ENCODE assay signal across 8 mouse cellular contexts in the genomic region with DNA sequence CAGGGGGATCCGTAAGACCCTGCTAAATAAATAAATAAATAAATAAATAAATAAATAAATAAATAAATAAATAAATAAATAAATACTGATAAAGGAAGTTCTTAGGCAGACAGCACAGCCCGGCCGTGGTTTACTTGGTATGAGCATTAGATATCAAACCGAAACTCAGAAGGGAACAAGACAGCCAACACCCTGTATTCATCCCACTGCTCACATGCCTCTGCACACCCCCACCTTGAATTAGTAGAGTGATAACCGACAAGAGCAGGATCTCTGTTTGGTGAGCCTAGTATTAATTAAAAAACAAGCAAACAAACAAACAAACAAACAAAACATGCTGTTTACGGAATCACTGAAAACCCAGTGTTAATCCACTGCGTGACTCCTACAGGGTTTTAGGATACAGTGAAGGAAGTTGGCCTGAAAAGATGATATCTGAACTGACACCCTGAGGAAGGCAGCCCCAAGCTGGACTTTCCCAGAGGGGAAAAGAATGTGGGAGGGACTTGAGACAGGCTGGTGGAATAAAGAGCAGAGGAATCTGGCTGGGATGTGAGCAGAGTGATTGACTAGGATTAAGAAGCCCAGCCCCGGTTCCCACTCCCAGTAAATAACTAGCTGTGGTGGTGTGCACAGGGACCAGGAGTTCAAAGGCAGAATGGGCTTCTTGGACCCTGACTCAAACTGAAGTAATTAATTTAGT. TPM values are rescaled to one million over a fixed set of nuclear protein-coding genes. Genes with fewer than 3 reads are reported as not detected.
DNase-seq lines count a peak whose midpoint lies in the region; ATAC-seq and TF ChIP-seq lines count a peak whose summit lies in the region.

Endod1 (minus strand) TSS at position 155 of the 703 bp plus-strand sequence.

- peak within 1 kb of the TSS; percentile 51 for H3K9ac ChIP-seq in ES-Bruce4 (ENCODE audit: low read depth, poor library complexity, severe bottlenecking)
- H3K9ac ChIP-seq in embryonic facial prominence, embryonic 11.5 days (replicated peaks; ENCODE audit: low read length), result peak within 1 kb of the TSS; percentile 73
- H3K9ac ChIP-seq in heart, embryonic 15.5 days, result peak within 1 kb of the TSS; percentile 66
- peak within 1 kb of the TSS; percentile 93 for H3K9ac ChIP-seq in liver, embryonic 14.5 days (replicated peaks)

- 8% methylated on average over 8 of the region's 8 CpGs for WGBS in embryonic facial prominence, embryonic 11.5 days
- WGBS in heart, embryonic 15.5 days, result 5% methylated on average over 8 of the region's 8 CpGs
- 7% methylated on average over 8 of the region's 8 CpGs for WGBS in liver, embryonic 14.5 days (ENCODE audit: insufficient replicate concordance)

- no peak within 1 kb of the TSS for H3K27ac ChIP-seq in ES-Bruce4 (ENCODE audit: insufficient read depth, low read length)
- H3K27ac ChIP-seq in embryonic facial prominence, embryonic 11.5 days (replicated peaks; ENCODE audit: low read depth, low read length), result 0 out of 2 replicates have a peak within 1 kb of the TSS, but pooled peaks have one; percentile 28
- peak within 1 kb of the TSS; percentile 73 for H3K27ac ChIP-seq in heart, embryonic 15.5 days
- H3K27ac ChIP-seq in liver, embryonic 14.5 days, result peak within 1 kb of the TSS; percentile 64

- peak in 1 of 2 experiments; percentile 13 for DNase-seq in adrenal gland, adult 18-20 months (ENCODE audit: low spot score in 2 of 2)
- peak; percentile 53 for DNase-seq in embryonic facial prominence, embryonic 11.5 days (ENCODE audit: low spot score)
- DNase-seq in kidney, postnatal 10 days, result peak; percentile 72
- DNase-seq in liver, embryonic 14.5 days (ENCODE audit: low read depth in 3 of 3, low spot score in 3 of 3), result peak in 1 of 3 experiments; percentile 63
- DNase-seq in neural tube, embryonic 10.5 days (ENCODE audit: extremely low spot score, low spot score), result peak; percentile 21
- no peak for DNase-seq in frontal cortex, postnatal 14 days (ENCODE audit: low spot score in 2 of 2)

- H3K36me3 ChIP-seq in ES-Bruce4 (ENCODE audit: control insufficient read depth, insufficient read depth, low read length, poor library complexity, severe bottlenecking), result no peaks in the 10 kb centered on the region
- H3K36me3 ChIP-seq in embryonic facial prominence, embryonic 11.5 days (replicated peaks; ENCODE audit: control insufficient read depth, insufficient read depth, low read depth, low read length), result no peaks in the 10 kb centered on the region
- no peaks in the 10 kb centered on the region for H3K36me3 ChIP-seq in heart, embryonic 15.5 days
- peaks cover 16% of the 10 kb centered on the region for H3K36me3 ChIP-seq in liver, embryonic 14.5 days (replicated peaks; ENCODE audit: control insufficient read depth, insufficient read depth, low read depth)

- no peak for TF ChIP-seq CTCF in ES-Bruce4 (IDR thresholded peaks at IDR 0.05; ENCODE audit: low read depth, low read length)
- TF ChIP-seq CTCF in liver, embryonic 14.5 days (IDR thresholded peaks at IDR 0.05; ENCODE audit: low read depth), result no peak

- H3K9me3 ChIP-seq in ES-Bruce4 (replicated peaks; ENCODE audit: control insufficient read depth, insufficient read depth, low read length, poor library complexity, severe bottlenecking), result no peaks in the 10 kb centered on the region
- H3K9me3 ChIP-seq in embryonic facial prominence, embryonic 11.5 days (replicated peaks; ENCODE audit: control insufficient read depth, low read length), result no peaks in the 10 kb centered on the region
- H3K9me3 ChIP-seq in heart, embryonic 15.5 days (replicated peaks), result no peaks in the 10 kb centered on the region
- no peaks in the 10 kb centered on the region for H3K9me3 ChIP-seq in liver, embryonic 14.5 days (ENCODE audit: control insufficient read depth, low read length)

- ATAC-seq in embryonic facial prominence, embryonic 11.5 days (replicated peaks; ENCODE audit: insufficient number of reproducible peaks, low FRiP score, low TSS enrichment, low read depth), result peak; percentile 56
- peak; percentile 3 for ATAC-seq in heart, embryonic 15.5 days (replicated peaks; ENCODE audit: insufficient number of reproducible peaks, insufficient read depth, low FRiP score, low read depth)
- ATAC-seq in liver, embryonic 14.5 days (ENCODE audit: insufficient read depth), result peak; percentile 67

- no peaks in the 10 kb centered on the region for H3K27me3 ChIP-seq in ES-Bruce4 (ENCODE audit: control insufficient read depth, insufficient read depth, low read length, poor library complexity, severe bottlenecking)
- no peaks in the 10 kb centered on the region for H3K27me3 ChIP-seq in embryonic facial prominence, embryonic 11.5 days (ENCODE audit: control insufficient read depth, insufficient read depth, low read length)
- H3K27me3 ChIP-seq in heart, embryonic 15.5 days, result no peaks in the 10 kb centered on the region
- H3K27me3 ChIP-seq in liver, embryonic 14.5 days (ENCODE audit: control insufficient read depth, insufficient read depth, low read length), result no peaks in the 10 kb centered on the region

- TF ChIP-seq POLR2A in ES-Bruce4 (IDR thresholded peaks at IDR 0.05; ENCODE audit: insufficient read depth, low read length), result no peak

- peak within 1 kb of the TSS; percentile 97 for H3K4me2 ChIP-seq in embryonic facial prominence, embryonic 11.5 days (ENCODE audit: low read depth, low read length)
- H3K4me2 ChIP-seq in heart, embryonic 15.5 days, result peak within 1 kb of the TSS; percentile 89
- H3K4me2 ChIP-seq in liver, embryonic 14.5 days (ENCODE audit: low read depth), result peak within 1 kb of the TSS; percentile 80

- H3K4me1 ChIP-seq in ES-Bruce4 (ENCODE audit: control insufficient read depth, insufficient read depth, low read length), result no peaks in the 10 kb centered on the region
- H3K4me1 ChIP-seq in embryonic facial prominence, embryonic 11.5 days (ENCODE audit: control insufficient read depth, insufficient read depth, low read length), result no peaks in the 10 kb centered on the region; the same call in 1 of the 2 replicates
- H3K4me1 ChIP-seq in heart, embryonic 15.5 days (replicated peaks), result peaks cover 17% of the 10 kb centered on the region
- H3K4me1 ChIP-seq in liver, embryonic 14.5 days (replicated peaks; ENCODE audit: control insufficient read depth in 2 of 2, insufficient read depth in 2 of 2, low read length in 1 of 2), result peaks cover 29 to 43% of the 10 kb centered on the region in 2 experiments

- H3K4me3 ChIP-seq in ES-Bruce4 (ENCODE audit: low read depth, low read length), result peak within 1 kb of the TSS; percentile 70
- peak within 1 kb of the TSS; percentile 70 for H3K4me3 ChIP-seq in embryonic facial prominence, embryonic 11.5 days (ENCODE audit: low read depth, low read length)
- peak within 1 kb of the TSS; percentile 68 for H3K4me3 ChIP-seq in heart, embryonic 15.5 days
- peak within 1 kb of the TSS; percentile 94 to 95 for H3K4me3 ChIP-seq in liver, embryonic 14.5 days (ENCODE audit: insufficient read depth in 1 of 2, low read depth in 2 of 2, low read length in 2 of 2)

- TF ChIP-seq EP300 in ES-Bruce4 (IDR thresholded peaks at IDR 0.05; ENCODE audit: insufficient read depth, low read depth, low read length), result no peak
- no peak for TF ChIP-seq EP300 in liver, embryonic 14.5 days (IDR thresholded peaks at IDR 0.05; ENCODE audit: low read depth)

RNA-seq across cellular contexts. Expression of gene Endod1, which starts in this region (rescaled TPM):
- 12.2 and 14.5 TPM in 2 replicates for polyA plus RNA-seq in ES-Bruce4 (2011; ENCODE audit: insufficient read depth, insufficient read length, low read depth, missing spikeins)
- 10 to 100 TPM; 16.1 to 18.5 TPM for total RNA-seq in adrenal gland, adult 18-20 months (2021)
- polyA plus RNA-seq in embryonic facial prominence, embryonic 11.5 days (2014; fragmentation: Nextera tagmentation; extraction: Ambion mirVana), result 10.5 and 11.3 TPM in 2 replicates
- 8.0 and 11.8 TPM in 2 replicates for polyA plus RNA-seq in heart, embryonic 15.5 days (2015; fragmentation: Nextera tagmentation; extraction: Ambion mirVana)
- polyA plus RNA-seq in liver, embryonic 14.5 days (2012; rRNA removed), result 18.8 and 22.3 TPM in 2 replicates
- 41.8 and 42.3 TPM in 2 replicates for polyA plus RNA-seq in liver, embryonic 14.5 days (2014; fragmentation: Nextera tagmentation; extraction: Ambion mirVana)

Comparison
In these comparisons a context has a peak if more than half of its experiments do, and no peak if none do; other contexts are left out.
1. DNase-seq: peak in embryonic facial prominence, embryonic 11.5 days (single experiment), kidney, postnatal 10 days (single experiment) and neural tube, embryonic 10.5 days (single experiment); none in frontal cortex, postnatal 14 days (0 of 2).
2. ATAC-seq: peak in every context shown above with its lines; median percentile 67 in liver, embryonic 14.5 days; 56 in embryonic facial prominence, embryonic 11.5 days; 3 in heart, embryonic 15.5 days.
3. Peak in every context shown above with its lines, with median percentiles within 50 percentile points of each other: H3K4me3 ChIP-seq, H3K9ac ChIP-seq and H3K4me2 ChIP-seq.